Mouse (Mus musculus) bone marrow macrophage, adult 2 months (primary cell): Measurements from ENCODE around the gene Adtrp.

Experiments
- CTCF ChIP-seq: IDR thresholded peaks from 2 replicates; pipeline ENCODE4 v1.5.1; 2012; ENCODE audit warnings: low read depth, mild to moderate bottlenecking, low read length, moderate library complexity
- POLR2A ChIP-seq: IDR thresholded peaks from 2 replicates; pipeline ENCODE4 v1.6.1; 2012; ENCODE audit warnings: mild to moderate bottlenecking, low read depth, low read length, borderline replicate concordance

DNA sequence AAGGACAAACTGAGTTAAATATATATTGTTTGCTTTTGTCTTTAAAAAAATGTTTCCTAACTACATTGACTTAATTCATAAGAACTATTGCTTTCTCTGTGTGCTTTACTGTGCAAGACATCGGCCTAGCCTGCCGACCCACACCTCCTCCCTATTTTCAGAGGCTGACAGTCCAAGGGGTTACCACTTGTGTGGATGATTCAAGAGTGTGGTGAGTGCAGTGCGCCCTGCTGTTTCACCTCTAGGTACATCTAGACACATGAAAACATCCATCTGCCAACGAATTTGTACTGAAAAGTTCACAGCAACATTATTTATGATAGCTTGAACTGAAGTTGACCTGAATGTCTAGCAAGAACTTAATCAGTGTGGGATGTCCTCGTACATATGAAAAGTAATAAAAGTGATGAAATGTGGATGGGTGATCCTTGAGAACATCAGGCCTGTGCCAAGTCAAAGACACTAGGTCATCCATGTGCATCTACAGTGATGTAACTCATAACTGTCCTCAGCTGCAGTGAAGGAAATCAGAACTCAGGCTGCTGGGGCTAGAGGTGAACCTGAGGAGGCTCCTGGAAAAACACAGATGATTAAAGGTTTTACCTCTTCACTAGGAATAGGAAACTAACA, 106.9 kb downstream of the Adtrp start:
- TF ChIP-seq CTCF (no peak), POLR2A (no peak)
